Mouse (Mus musculus): ENCODE data around the gene Scimp.
"Not testable (repeated sequence)": the region's sequence is repeated elsewhere in the genome, so short reads cannot be mapped to it uniquely, and the experiment has no call there.

Gene Scimp

DNA sequence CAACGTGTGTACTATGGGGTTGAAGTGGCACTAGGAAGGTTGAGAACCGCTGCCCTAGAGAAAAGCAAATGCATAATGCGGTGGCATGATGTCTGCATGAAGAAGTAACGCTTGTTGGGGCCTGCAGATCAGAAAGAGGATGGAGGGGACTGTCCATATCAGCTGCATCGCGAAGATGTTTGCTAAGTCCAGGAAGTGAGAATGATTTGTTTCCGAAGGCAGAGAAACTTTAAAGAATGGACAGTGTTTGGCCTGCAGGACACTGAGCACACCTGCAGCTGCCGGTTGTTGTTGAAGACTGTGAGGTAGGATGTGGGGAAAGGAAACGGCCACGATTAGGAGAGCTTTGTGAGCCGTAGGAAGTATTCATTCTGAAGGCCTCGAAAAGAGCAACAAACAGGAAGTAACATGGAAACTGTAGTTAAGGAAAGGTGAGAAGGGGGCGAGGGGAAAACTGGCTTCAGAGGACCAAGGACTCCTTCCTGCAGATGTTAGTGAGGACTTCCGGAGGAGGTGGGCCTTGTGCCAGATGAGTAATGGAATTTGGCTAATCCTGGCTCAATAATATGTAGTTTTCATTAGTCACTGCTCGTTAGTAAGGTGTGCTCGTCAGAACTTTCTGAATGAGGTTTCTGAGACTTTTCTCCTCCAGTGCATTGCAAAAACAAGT is 46.5 kb downstream of the Scimp start:
- no peak for DNase-seq

DNA sequence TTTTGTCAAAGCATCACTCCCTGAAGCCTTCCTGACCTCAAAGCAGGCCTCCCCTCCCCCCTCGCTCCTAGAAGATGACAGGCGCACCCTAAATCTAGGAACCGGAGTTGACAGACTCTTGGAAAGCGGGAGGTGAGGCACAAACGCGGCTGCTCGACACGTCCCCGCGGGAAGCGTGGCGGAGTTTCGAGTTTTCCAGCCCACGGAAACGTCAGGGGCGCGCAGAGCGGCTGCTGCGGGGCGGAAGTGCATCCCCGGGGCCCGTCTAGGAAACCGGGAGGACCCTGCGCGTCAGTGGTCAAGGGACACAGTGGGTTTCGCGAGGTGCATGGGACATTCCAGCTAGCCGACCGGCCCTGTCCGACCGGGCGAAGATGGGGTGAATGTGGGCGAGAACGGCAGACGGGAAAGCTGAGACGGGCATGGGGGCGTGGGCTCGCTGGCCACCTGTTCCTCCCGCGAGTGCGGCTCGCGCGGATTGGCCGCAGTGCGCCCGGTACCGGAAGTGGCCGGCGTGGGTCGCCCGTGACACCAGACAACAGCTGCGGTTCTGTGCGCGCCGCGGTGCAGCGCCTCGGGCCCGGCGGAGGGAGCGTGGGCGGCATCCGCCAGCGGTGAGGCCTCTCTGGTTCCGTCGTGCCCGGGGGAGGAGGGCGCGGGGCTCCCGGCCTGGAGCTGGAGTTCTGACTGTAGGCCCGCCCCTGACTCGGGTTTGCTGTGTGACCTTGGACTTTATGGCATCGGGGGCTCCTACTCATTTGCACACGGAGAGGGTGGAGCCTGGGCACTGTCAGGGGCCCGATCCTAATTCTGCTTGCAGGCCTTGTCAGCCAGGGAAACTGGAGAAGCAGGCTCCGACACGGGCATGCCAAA is 48.2 kb downstream of the Scimp start, which contains the start of gene Zfp3:
TSS of gene Zfp3 (plus strand) at position 274 of the 873 bp plus-strand sequence.
- peak; percentile 83 for DNase-seq

DNA sequence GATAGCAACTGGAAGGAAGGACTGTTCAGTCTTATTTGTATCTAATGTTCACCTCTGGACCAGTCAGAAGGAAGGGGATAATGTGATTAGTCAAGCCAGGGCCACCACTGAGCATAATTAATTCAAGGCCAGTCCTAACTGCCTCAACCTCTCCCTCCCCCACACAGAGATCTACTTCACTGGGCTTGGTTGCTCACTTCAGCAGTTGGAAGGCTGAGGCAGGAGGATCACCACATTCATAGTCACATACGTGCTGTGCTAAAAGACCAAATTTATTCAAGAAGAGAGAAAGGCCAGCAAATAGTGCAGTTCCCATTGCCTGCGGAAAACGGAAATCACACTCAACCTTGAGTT is 48.8 kb downstream of the Scimp start:
- DNase-seq = no peak

DNA sequence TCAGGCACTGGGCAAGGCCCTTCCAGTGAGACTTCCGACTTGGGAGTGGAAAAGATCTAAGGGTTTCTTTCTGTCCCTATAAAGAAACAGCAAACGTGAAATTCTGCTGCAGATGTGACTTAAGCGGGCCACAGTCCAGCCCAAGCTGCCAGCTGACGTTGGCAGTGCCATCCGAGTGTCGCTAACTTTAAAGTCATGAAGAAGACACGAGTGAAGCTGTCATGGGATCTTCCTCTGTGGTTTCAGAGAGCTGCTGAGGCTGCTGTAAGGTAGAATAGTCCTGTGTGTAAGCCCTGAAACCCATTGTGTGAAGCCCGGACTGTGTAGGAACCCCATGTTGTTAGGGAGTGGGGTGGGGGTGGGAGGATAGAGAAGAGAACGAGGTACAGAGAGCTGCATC is 49.7 kb downstream of the Scimp start:
- DNase-seq = no peak

DNA sequence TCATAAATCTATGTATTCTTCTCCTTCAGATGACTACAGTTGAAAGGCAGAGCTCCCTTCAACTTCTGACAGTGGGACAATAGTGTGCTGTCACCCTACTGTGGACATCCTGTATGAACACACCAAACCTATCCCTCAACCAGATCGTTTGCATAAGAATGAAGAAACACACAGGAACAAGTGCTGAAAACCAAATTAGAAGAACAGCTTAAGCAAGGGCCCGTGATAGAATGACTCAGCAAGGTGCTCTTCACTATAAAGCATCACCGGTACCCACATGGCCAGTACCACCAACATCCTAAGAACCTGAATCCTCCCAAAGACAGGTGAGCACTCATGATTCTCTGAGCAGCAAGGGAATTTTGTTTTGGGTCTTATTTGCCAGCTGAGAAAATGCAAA is 51.9 kb downstream of the Scimp start:
- not testable (repeated sequence) for DNase-seq

DNA sequence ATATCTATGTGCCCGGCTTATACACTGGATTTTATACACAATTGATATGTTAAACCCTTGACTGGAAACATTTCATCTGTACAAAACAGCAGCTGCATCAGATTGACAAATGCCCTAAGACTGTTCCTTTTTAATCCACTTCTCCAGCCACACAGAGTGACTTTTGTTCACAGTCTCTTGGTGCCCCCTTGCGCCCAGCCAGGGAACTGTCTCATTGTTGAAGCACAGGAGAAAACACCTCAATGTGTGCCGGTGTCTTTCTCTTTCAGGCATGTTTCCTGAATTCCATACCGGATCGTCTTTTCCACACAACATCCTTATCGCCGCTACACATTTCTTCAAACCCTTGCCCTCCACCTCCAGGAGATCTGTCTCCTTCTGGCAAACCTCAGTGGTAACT is 56.7 kb downstream of the Scimp start:
- DNase-seq = peak; percentile 58

DNA sequence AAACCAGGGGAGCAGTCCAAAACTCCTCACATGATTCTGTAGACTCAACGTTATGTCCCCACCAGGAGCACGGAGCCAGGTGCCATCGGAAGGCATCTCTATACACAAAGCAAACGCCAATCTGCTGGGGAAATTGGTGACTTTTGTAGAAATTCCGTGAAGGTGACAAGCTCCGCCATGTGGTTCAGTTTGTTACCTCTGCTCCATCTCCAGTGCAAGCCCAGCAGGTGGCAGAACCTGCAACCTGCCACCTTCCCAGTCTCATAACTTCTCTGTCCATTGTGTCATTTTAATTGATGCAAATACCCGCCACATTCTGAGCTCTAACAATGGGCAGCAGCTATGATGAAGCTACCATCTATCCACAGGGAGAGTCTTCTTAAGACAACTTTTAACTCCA is 57.4 kb downstream of the Scimp start:
- no peak for DNase-seq

DNA sequence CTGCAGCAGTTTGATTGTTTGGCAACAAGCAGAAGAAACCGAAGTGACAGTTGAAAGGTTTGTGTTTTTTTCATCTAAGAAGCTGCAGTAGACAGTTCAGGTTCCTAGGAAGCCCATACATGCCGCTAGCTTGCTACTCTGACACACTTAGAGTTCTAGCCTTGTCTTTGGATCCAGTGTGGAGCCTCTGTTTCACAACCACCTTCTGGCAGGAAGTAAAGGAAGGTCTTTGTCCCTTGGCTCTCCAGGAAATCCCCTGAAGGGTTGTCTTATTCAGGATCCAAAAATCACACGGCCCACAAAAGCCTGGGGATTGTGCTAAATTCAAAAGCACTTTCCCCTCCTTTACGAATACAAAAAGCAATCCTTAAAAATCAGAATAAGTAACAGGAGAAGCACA is 57.9 kb downstream of the Scimp start:
- no peak for DNase-seq

DNA sequence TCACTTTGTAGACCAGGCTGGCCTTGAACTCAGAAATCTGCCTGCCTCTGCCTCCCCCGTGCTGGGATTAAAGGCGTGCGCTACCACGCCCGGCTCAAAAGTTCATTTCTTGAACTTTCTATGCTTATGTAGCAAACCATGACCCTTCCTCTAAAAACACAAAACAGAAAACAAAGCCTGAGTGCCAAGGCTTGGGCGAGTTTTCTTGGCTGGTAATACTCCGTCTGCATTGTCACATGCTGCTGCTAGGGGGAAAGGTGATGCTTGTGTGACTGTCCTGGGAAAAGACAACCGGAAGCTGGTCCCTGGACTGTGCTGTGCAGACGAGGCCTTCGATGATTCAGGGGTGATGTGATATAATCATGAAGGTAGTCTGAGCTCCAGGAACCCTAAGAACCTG is 59.2 kb downstream of the Scimp start:
- no peak for DNase-seq

DNA sequence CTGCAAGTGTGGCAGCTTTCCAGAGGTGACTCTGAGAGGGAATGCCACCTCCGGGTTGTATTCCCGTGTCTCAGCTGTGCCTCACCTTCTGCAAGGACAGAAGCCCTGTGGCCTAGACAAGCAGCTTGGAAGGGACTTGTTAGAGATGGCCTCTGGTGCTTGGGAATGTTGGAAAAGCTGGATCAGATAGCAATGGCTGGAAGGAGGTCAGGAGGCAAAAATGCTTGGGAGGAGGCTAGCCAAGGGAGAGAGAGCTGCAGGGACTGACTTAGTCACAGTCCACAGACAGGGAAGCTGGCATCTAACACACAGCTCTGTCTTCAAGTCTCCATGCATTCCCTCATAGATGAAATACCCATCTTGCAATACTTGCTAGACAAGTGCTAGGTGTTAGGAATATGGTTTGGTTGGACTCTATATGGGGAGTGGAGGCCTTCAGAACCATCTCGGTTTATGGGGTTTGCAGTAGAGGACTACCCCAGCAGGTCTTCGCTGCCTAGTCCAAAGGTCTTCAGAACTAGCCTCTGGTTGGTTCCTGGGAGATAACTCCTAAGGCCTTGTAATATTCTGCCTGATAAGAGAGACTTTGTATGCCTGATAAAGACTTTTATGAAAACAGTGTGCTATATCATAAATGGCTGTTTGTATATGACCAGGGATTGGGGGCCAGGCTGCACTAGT is 59.9 kb downstream of the Scimp start:
- DNase-seq = no peak

DNA sequence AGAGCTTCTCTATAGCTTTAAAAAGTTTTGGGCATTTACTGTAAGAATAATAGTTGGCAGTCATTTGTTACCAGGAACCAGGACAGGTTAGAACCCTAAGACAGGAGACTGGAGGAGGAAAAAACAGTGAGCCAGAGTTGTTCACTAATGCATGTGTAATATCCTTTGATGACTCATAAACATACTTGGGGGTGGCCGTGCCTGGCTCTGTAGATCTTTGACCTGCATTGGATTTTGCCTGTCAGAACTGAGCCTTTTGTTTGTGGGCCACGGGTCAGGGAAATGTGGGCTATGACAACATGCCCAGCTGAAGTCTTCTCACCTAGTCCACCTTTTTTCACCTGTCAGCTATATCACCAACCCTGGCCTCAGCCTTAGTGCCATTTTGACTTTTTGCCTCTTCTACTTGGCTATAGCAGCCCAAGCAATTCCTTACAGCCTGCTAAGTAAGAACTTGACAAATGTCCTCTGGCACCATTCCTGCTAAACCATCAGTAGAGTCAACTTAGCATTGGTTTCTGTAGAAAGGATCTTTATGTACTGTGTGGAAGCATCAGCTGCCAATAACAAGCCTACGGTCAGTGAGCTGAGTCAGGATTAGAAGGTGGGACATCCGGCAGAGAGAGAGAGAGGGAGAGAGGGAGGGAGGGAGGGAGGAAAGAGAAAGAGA is 64.4 kb downstream of the Scimp start:
- DNase-seq = no peak

DNA sequence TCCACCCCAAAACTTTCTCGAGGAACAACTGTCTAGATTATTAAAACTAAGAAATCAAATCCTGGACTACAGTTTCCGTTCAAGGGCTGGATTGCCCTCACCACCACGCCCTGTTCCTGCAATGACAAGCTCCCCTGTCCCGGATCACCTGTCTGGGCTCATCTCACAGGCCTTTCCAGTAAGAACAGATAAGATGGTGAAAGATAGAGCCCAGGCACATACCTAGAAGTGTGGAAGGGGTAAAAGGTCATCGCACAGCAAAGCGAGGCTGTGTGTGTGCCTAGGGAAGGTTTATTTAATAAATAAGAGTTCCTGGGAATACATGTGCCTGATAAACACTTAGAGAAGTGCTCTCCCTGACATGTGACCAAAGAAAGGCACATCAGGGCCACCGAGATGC is 66.8 kb downstream of the Scimp start:
- DNase-seq = no peak

DNA sequence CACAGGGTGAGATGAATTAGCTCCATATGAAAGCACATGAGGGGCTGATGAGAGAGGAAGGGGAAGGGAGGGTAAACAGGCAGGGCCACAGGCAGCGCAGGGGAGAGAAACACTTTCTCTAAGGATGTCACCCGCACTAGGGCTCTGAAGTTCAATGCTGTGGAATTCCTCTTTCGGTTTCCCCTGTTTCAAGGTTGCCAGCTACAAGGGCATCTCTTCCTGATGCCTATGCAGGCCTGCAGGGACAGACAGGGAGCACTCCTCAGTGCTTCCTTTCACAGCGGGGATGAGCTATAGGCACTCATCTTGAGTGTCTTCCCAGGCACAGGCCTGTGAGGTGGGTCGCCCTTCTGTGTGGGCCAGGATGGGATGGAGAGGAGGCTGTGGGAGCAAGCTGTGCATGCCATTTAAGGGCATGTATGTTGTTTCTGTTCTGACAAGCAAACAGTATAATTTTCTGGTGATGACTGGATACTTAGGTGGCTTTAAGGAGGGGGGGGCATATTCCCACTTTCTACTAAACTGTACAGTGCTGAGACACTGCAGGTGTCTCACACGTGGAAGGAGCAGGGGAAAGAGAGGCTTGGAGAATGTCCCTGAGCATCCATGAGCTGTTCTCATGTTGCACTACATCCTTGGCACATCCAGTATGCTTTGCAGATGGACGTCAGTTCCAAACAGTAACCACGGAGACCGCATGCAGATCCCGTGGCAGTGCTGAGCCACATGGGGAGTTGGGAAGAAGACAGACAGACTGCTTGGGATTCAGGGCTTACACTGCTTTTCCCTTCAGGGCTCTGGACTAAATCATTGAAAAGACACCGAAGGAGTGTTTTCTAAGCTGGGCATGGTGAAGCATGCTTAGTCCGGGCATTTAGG is 69.6 kb downstream of the Scimp start:
- DNase-seq = peak; percentile 75

DNA sequence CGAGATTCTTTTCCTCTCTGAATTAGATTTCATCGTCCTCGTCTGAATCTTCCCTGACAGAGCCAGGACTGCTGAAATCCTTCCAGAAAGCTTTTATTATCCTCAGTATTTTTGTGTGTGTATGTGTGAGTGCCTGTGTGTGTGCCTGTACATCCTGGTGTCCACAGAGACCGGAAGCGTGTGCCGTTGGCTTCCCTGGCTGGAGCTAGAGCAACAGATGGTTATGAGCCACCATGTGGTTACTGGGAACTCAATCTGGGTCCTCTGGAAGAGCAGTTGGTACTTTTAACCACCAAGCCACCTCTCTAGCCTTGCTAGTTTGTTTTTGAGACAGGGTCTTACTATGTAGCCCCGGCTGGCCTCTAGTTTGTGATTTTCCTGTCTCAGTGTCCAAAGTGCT is 70.3 kb downstream of the Scimp start:
- peak; percentile 39 for DNase-seq

DNA sequence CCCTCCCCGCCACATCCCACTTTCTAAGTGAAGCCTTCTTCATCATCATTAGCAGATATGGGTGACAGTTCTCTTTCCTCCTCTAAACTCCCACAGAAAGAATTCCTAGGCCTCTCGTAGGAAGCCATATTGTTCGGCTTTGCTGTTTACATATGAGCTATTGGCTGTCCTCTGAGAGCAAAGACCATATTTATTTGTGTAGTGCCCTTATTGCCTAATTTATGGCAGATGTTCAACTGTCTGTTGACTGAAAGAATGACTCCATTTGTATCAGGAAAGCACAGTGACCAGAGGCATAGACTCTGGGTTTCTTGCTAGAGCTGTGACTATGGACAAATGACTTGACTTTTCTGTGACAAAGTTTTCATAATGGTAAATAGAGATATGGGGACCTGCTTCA is 70.8 kb downstream of the Scimp start:
- no peak for DNase-seq

All from layer of hippocampus, adult 9-11 months (tissue).